Mouse (Mus musculus) hindbrain, embryonic 11.5 days (tissue): ENCODE measurements around the gene Tor1a. TPM values are rescaled to one million over a fixed set of nuclear protein-coding genes. Genes with fewer than 3 reads are reported as not detected.

ENCODE experiments used
- ATAC-seq: fragments of 200-750 bp; cut with Nextera tagmentation; 2 replicates; pipeline ENCODE4 v1.8.0; 2017; ENCODE audit warnings: mild to moderate bottlenecking, moderate TSS enrichment, moderate library complexity; ENCODE audit not compliant: low FRiP score
- DNase-seq: peaks from one replicate; pipeline ENCODE4 v3.0.0-alpha.2; 2015; ENCODE audit warnings: low spot score
- H3K27ac ChIP-seq: fragments of 300-500 bp; sonication (generic); 2 replicates; pipeline ENCODE4 v1.5.1; 2014; ENCODE audit warnings: mild to moderate bottlenecking, low read depth, low read length
- H3K27me3 ChIP-seq: fragments of 300-500 bp; sonication (generic); 2 replicates; pipeline ENCODE4 v1.6.1; 2014; ENCODE audit warnings: mild to moderate bottlenecking, low read length, moderate library complexity, mixed read lengths; ENCODE audit not compliant: control insufficient read depth, insufficient read depth
- H3K36me3 ChIP-seq: fragments of 300-500 bp; sonication (generic); 2 replicates; pipeline ENCODE4 v1.6.1; 2014; ENCODE audit warnings: mild to moderate bottlenecking, low read length, moderate library complexity, mixed read lengths; ENCODE audit not compliant: control insufficient read depth, insufficient read depth
- H3K4me1 ChIP-seq: fragments of 300-500 bp; sonication (generic); replicated peaks from 2 replicates; pipeline ENCODE4 v1.6.1; 2014; ENCODE audit warnings: low read length, mixed read lengths; ENCODE audit not compliant: control insufficient read depth, insufficient read depth
- H3K4me2 ChIP-seq: fragments of 300-500 bp; sonication (generic); replicated peaks from 2 replicates; pipeline ENCODE4 v1.6.1; 2014; ENCODE audit warnings: mild to moderate bottlenecking, low read depth, low read length
- H3K4me3 ChIP-seq: fragments of 300-500 bp; sonication (generic); 2 replicates; pipeline ENCODE4 v1.5.1; 2014; ENCODE audit warnings: low read depth, low read length
- H3K9ac ChIP-seq: fragments of 300-500 bp; sonication (generic); 2 replicates; pipeline ENCODE4 v1.6.1; 2014; ENCODE audit warnings: low read depth, low read length
- H3K9me3 ChIP-seq: fragments of 300-500 bp; sonication (generic); 2 replicates; pipeline ENCODE4 v1.6.1; 2016; ENCODE audit warnings: low read length; ENCODE audit not compliant: control insufficient read depth
- WGBS: fragments of 180-500 bp; shearing (Covaris S2); extraction: QIAGEN DNeasy Blood & Tissue Kit; methylation state at CpG from one replicate; pipeline ENCODE4 v1.1.7; 2014; 5-methylcytosine and 5-hydroxymethylcytosine counted together
- polyA plus RNA-seq: library from polyadenylated mRNA; unstranded; fragments of >200 nt; fragmentation: Nextera tagmentation; extraction: Ambion mirVana; gene quantifications from 2 replicates; pipeline ENCODE4 v1.2.1, GENCODE M21; 2014

Tor1a gene
- polyA plus RNA-seq, 1 experiment from 2014 or later, result 83.5 TPM

- Histone ChIP-seq H3K36me3 (no peaks in the 10 kb centered on the region), H3K27me3 (no peaks in the 10 kb centered on the region; the same call in 1 of the 2 replicates), H3K9me3 (no peaks in the 10 kb centered on the region), H3K27ac (no peak overlapping the region), H3K4me1 (no peaks in the 10 kb centered on the region), H3K9ac (no peak overlapping the region), H3K4me3 (no peak overlapping the region), H3K4me2 (no peak overlapping the region)
- ATAC-seq, result no peak
- DNase-seq, result no peak
- 94% methylated on average over 4 of the region's 4 CpGs for WGBS
Observed at GRCm38 (mm10) chr2:30994853-30995252, 27.1 kb upstream of the Tor1a start.

DNA sequence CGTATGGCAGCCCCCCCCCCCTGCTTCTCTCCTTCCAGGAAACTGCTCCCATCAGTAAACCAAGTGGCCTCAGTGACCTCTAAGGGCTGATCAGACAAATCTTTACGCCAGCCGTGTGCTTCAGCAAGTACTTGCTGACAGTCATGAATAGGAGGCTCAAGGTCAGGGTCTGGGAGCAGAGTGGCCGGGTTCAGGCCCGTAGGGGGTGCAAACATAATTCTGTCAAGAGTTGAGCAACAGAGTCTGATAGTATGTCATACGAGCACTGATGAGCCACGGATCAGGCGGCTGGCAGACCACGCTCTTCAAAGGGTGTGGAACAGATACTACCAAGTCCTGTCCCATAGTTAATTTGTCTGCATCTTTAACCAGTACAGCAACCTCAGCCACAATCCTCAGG is 22.5 kb upstream of the Tor1a start:
- DNase-seq (no peak), ATAC-seq (no peak)
- 89% methylated on average over 9 of the region's 9 CpGs for WGBS

GRCm38 (mm10) chr2:30985111-30986020 is 17.6 kb upstream of the Tor1a start:
- DNase-seq, result peak; percentile 3
- Histone ChIP-seq H3K9me3 (no peaks in the 10 kb centered on the region), H3K27me3 (no peaks in the 10 kb centered on the region), H3K4me3 (no peak overlapping the region), H3K4me2 (no peak overlapping the region), H3K27ac (no peak overlapping the region), H3K9ac (no peak overlapping the region), H3K4me1 (peaks cover 3% of the 10 kb centered on the region; the same call in 1 of the 2 replicates), H3K36me3 (no peaks in the 10 kb centered on the region)
- WGBS, result 25% methylated on average over 16 of the region's 17 CpGs
- no peak for ATAC-seq

More for the DNA sequence above, 22.5 kb upstream of the Tor1a start:
- Histone ChIP-seq H3K9me3 (no peaks in the 10 kb centered on the region), H3K36me3 (no peaks in the 10 kb centered on the region), H3K27ac (no peak overlapping the region), H3K4me3 (no peak overlapping the region), H3K4me1 (no peaks in the 10 kb centered on the region), H3K27me3 (no peaks in the 10 kb centered on the region; the same call in 1 of the 2 replicates), H3K4me2 (no peak overlapping the region), H3K9ac (no peak overlapping the region)

DNA sequence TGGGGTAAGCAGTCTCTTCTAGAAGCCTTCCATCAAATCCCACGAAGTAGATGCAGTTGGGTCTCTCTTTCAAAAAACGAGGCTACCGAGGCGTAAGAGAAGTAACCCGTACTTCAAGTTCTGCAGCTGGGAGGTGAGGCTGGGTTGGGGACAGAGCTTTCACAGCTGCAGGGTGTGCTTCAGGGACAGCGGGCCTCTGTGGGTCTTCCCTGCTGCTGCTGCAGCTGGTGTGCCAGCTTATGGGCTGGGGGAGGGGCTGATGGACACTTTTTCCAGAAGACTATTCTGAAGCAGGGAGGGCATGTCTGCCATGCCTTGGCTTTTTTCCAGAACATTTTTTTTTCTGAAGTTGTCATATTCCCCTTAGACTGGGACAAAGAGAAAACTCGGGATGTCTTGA is 15.3 kb upstream of the Tor1a start:
- H3K4me2 ChIP-seq, result peak overlapping the region; percentile 88
- peak overlapping the region; percentile 78 for H3K4me3 ChIP-seq
- no peak overlapping the region; the same call in 1 of the 2 replicates for H3K9ac ChIP-seq
- no peak overlapping the region for H3K27ac ChIP-seq
- H3K4me1 ChIP-seq, result peaks cover 3% of the 10 kb centered on the region; the same call in 1 of the 2 replicates
- no peaks in the 10 kb centered on the region for H3K36me3 ChIP-seq
- DNase-seq (no peak), ATAC-seq (no peak)
- H3K27me3 ChIP-seq, result no peaks in the 10 kb centered on the region
- H3K9me3 ChIP-seq, result no peaks in the 10 kb centered on the region
- WGBS, result 56% methylated on average over 7 of the region's 7 CpGs

GRCm38 (mm10) chr2:30981790-30982513 is 14.2 kb upstream of the Tor1a start, which contains the start of the genes BC005624 and Usp20:
Gene BC005624 (minus strand): TSS chr2:30982201.
Gene Usp20 (plus strand): TSS chr2:30982279.
- Histone ChIP-seq H3K4me2 (peak within 1 kb of the TSS; percentile 88), H3K27ac (peak within 1 kb of the TSS; percentile 40; the same call in 1 of the 2 replicates), H3K36me3 (no peaks in the 10 kb centered on the region), H3K9me3 (no peaks in the 10 kb centered on the region), H3K9ac (peak within 1 kb of the TSS; percentile 61), H3K4me1 (peaks cover 3% of the 10 kb centered on the region; the same call in 1 of the 2 replicates), H3K4me3 (peak within 1 kb of the TSS; percentile 78), H3K27me3 (no peaks in the 10 kb centered on the region)
- DNase-seq, result peak; percentile 99
- WGBS, result under 1% methylated on average over 63 of the region's 66 CpGs
- peak; percentile 99 for ATAC-seq

GRCm38 (mm10) chr2:30966826-30967225 is 907 bp downstream of the Tor1a start:
- Histone ChIP-seq H3K4me3 (peak overlapping the region; percentile 98), H3K36me3 (0 out of 2 replicates have a peak, but pooled peaks cover 7% of the 10 kb centered on the region), H3K9ac (peak overlapping the region; percentile 88), H3K4me1 (peaks cover 9% of the 10 kb centered on the region), H3K27ac (no peak overlapping the region), H3K4me2 (peak overlapping the region; percentile 89), H3K27me3 (no peaks in the 10 kb centered on the region), H3K9me3 (no peaks in the 10 kb centered on the region)
- WGBS, result 26% methylated on average over 16 of the region's 16 CpGs
- ATAC-seq, result no peak
- DNase-seq, result peak; percentile 2

- H3K4me3 ChIP-seq, result no peak overlapping the region
- no peak for ATAC-seq
- no peaks in the 10 kb centered on the region for H3K27me3 ChIP-seq
- WGBS, result 94% methylated on average over 8 of the region's 8 CpGs
- H3K9me3 ChIP-seq, result no peaks in the 10 kb centered on the region
- H3K4me2 ChIP-seq, result no peak overlapping the region
- DNase-seq, result no peak
- peaks cover 9% of the 10 kb centered on the region for H3K4me1 ChIP-seq
- H3K27ac ChIP-seq, result no peak overlapping the region
- 0 out of 2 replicates have a peak, but pooled peaks cover 10% of the 10 kb centered on the region for H3K36me3 ChIP-seq
- H3K9ac ChIP-seq, result no peak overlapping the region
Observed at GRCm38 (mm10) chr2:30965627-30966026, 2.1 kb downstream of the Tor1a start.

DNA sequence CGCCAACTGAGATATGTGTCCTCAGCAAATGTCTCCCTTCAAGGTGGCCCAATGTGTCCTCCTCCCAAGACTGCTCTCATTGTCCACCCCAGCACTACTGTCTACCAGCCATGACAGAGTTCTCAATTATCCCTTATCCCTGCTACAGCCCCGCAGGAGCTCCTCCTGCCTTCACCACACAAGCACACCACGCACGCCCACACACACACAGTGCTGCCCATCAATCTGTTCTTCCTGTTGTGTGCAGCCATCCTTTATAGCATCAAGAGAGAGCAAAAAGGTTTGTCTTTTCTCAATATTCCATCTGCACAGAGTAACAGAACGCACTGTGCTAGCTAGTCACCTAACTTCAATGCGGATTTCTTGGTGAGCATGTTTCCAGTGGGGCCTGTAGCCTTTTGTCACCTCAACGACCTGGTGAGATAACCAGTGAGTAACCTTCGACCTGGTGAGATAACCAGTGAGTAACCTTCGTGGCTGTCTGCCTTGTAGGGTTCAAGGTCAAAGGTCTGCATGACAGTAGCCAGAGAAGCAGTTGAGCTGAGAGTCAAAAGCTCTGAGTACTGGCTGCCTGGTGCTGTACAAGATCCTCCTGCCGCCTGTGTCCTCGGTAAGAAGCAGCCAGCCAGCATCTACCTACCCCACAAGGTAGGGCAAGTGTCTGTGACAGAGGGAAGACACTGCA is 5.0 kb downstream of the Tor1a start:
- Histone ChIP-seq H3K4me3 (no peak overlapping the region), H3K27me3 (no peaks in the 10 kb centered on the region), H3K36me3 (peaks cover 20% of the 10 kb centered on the region), H3K4me1 (peaks cover 9% of the 10 kb centered on the region), H3K9ac (no peak overlapping the region), H3K27ac (no peak overlapping the region), H3K9me3 (no peaks in the 10 kb centered on the region), H3K4me2 (no peak overlapping the region)
- ATAC-seq (no peak), DNase-seq (no peak)
- 91% methylated on average over 11 of the region's 11 CpGs for WGBS
